Mouse (Mus musculus) small intestine, adult 2 months (tissue): ENCODE data around the gene B3galt5.

ENCODE experiments used
- CTCF ChIP-seq: fragments of 200-500 bp; IDR thresholded peaks from 2 replicates; pipeline ENCODE4 v1.5.1; 2012; ENCODE audit warnings: low read depth, mild to moderate bottlenecking, control low read depth, inconsistent platforms, low read length, moderate library complexity, mixed read lengths; ENCODE audit not compliant: insufficient replicate concordance, insufficient read length; ENCODE audit errors: extremely low read depth
- POLR2A ChIP-seq: fragments of 200-500 bp; IDR thresholded peaks from 2 replicates; pipeline ENCODE4 v1.6.1; 2012; ENCODE audit warnings: low read depth, mild to moderate bottlenecking, control low read depth, inconsistent platforms, low read length, moderate library complexity

- TF ChIP-seq CTCF, result no peak
- no peak for TF ChIP-seq POLR2A
These were observed 67.8 kb downstream of the B3galt5 start for GRCm38 (mm10) chr16:96303356-96303755.
